Mouse (Mus musculus) embryonic fibroblast, embryonic 13.5 days (primary cell): ENCODE results near the gene Fhod1.

Source experiments
- CTCF ChIP-seq: IDR thresholded peaks from 2 replicates; pipeline ENCODE4 v1.5.1; 2011; ENCODE audit warnings: mild to moderate bottlenecking, control low read depth, low read length, moderate library complexity, borderline replicate concordance; ENCODE audit not compliant: insufficient read depth
- POLR2A ChIP-seq: IDR thresholded peaks from 2 replicates; pipeline ENCODE4 v1.6.1; 2011; ENCODE audit warnings: low read depth, mild to moderate bottlenecking, control low read depth, low read length, moderate library complexity

DNA sequence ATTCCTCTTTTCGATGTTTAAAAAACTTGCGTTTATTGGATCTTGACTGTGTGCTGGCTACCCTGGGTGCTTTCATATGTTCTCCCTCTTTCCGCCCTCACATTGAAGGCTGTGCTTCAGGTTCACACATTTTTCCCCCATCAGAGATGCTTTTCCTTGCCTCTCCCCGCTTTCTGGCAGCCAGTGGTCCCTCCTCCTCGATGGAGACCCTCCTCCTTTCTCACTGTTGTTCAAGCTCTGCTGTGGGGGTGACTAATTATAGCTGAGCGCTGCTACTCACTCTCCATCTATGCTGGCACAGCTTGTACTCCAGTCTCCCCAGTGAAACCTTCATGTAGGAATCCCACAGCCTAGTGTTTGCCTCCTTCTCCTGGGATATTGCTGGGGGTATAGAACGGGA is 2.4 kb upstream of the Fhod1 start:
- TF ChIP-seq CTCF: no peak
- TF ChIP-seq POLR2A: no peak
